Mouse (Mus musculus): ENCODE results near the gene 3110001I22Rik.
"Not testable (repeated sequence)": the region's sequence is repeated elsewhere in the genome, so short reads cannot be mapped to it uniquely, and the experiment has no call there.

3110001I22Rik gene

DNA sequence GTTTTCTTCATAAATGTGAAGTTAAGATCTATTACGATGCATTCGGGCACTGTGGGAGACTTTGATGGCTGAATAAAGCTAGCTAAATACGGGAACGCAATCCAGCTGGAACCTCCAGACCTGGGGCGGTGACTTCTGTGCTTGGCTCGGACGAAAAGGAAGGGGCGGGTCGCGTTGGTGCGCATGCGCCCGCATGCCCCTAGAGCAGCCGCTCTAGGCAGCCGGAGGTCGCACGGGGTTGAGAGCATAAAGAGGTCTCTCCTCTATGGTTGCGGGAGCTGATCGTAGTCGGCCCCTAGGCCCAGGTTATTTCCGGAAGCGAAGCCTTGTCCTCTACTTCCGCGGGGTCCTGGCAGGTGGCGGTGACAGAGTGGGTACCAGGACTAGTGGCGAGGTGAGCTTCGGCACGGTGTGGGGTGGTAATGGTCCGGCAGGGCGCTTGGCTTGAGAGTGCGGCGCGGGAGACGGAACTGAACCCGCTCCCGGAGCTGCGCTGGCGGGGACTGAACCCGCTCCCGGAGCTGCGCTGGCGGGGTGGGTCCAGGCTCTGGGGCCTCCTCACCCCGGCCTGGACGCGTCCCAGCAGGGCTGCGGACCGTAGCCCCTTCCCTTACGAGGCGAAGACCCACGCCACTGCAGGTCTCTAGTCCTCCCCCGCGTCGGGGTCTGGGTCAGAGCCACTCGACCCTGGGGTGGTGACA, at the start of gene 3110001I22Rik, which contains the start of gene Bfar:
3110001I22Rik (plus strand) TSS at position 245 of the 701 bp plus-strand sequence.
Bfar (plus strand) TSS at position 174 of the 701 bp plus-strand sequence.
- peak; percentile 66 for DNase-seq (ENCODE audit: low spot score)

DNA sequence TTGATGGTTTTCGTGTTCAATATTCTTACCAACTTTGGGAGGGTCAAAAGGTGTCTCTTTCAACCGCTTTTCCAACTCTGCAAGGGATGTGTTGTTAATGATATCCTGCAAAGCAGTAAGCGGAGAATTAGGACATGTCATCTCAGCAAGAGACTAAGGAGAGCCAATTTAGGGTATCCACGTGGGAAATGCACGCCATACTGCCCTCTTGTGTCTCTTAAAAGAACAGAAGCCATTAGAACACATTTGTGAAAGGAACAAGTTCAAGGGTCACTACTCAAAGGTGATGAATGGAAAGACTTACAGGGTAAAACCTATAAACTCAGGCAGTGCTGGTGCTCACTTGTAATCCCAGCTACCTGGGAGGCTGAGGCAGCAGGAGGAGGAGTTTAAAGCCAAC, 43.4 kb upstream of the 3110001I22Rik start:
- no peak for DNase-seq (ENCODE audit: low spot score)

DNA sequence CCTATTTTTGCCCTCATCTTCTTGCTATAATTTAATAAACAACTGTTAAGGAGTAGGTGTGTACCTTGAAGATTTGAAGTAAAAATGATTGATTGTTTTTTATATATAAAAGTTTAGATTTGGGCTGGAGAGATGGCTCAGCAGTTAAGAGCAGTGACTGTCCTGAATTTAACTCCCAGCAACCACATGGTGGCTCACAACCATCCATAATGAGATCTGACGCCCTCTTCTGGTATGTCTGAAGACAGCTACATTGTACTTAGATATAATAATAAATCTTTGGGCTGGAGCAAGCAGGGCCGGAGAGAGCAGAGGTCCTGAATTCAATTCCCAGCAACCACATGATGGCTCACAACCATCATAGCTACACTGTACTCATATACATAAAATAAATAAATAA, 33.5 kb upstream of the 3110001I22Rik start:
- DNase-seq (ENCODE audit: low spot score): not testable (repeated sequence)

DNA sequence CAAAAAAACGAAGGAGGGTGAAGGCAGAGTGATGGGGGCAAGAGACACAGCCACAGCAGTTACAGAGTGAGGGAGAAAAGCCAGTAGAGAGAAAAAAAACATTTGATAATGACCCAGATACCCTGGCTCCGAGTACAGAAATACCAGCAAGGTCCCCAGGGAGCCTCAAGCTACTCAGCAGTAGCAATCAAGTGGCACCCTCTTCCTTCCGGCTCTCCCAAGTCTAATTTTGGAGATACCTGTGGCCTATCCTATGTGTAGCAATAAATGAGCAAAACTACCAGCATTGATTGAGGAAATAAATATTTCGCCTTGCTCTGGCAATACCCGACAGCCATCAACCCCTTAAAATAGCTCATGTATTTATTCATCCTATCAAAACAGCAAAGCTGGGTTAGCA, 32.2 kb upstream of the 3110001I22Rik start:
- no peak for DNase-seq (ENCODE audit: low spot score)

DNA sequence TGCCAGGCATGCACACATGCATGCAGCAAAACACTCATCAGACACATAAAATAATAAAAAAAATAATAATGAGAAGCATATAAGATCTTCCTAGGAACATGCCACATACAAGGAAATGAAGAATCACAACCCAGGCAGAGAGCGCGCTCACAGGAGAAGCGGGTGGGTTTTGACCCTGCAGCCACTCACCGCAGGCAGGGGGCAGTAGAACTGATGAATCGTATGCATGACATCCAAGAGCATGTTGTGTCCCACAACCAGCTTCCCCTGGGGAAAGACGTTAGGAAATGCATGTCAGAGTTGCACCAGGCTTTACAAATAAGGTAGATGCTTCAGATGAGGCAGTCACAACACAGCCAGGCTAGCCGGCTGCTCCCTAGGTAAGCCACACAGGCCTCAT, 31.7 kb upstream of the 3110001I22Rik start:
- no peak for DNase-seq (ENCODE audit: low spot score)

DNA sequence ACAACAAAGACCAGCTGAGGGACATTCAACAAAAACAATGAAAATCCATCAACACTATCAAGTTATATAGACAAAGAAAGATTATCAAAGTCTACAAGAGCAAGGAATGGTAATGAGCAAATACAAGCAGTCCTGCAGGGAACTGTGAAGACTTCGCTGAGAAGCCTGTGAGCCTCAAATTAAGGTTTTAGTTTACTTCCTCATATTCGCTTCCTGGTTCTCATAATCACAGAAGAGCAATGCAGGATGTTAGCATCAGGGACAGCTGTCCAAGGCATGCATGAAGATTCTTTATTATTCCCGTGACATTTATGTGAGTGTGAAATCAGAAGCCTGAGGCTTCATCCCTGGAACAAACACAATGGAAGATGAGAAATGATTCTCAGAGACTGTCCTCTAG, 27.3 kb upstream of the 3110001I22Rik start:
- DNase-seq (ENCODE audit: low spot score): no peak

DNA sequence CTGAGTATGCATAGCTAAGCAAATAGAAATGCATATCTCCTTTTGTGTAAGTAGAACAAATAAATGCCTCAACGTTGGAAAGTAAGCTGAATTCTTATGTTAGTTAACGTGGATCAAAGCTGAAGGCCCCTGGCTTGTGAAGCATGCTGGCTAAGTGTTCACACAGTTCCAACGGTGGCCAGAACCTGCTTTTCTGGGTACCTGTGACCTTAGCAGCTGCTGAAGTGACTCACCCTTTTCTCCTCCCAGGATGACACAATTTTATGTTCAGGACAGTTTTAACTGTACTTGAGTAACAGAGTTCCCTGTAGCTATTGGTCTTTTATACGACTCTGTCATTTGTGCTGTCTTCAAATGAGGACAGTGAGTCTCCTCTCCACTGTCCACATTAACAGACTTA, 25.8 kb upstream of the 3110001I22Rik start:
- no peak for DNase-seq (ENCODE audit: low spot score)

DNA sequence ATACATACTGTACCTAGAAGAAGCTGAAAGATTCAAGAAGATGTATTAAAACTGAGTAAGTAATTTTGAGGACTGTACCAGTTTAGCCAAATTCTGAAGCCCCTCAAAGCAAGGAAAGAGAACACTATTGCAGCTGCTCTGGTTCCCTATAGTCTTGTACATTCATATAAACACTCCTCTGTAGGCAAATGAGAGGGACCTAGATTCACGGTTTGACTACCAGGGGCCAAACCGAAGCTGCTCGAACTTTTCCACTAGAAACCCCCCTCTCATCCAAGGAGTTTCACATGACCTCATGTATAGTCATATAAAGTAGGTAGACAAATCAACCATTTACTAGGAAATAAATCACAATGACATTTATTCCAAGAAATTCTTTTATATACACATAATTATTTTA, 12.8 kb upstream of the 3110001I22Rik start:
- no peak for DNase-seq (ENCODE audit: low spot score)

DNA sequence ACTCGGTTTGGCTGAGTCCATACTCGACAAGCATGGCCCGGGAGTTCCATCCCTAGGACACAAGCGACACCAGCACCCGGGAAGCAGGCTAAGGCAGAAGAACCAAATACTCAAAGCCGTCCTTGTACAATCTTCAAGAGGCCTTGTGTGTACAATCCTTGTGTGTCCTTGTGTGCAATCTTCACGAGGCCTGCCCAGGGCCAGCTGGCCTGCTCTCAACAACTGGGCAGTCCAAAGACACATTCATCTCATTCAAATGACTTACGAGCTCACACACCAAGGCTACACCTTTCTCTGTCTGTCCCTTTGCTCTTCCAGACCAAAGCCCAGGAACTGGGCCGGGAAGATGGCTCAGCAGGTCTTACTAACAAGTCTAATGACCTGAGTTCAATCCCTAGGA, 11.0 kb upstream of the 3110001I22Rik start:
- no peak for DNase-seq (ENCODE audit: low spot score)

DNA sequence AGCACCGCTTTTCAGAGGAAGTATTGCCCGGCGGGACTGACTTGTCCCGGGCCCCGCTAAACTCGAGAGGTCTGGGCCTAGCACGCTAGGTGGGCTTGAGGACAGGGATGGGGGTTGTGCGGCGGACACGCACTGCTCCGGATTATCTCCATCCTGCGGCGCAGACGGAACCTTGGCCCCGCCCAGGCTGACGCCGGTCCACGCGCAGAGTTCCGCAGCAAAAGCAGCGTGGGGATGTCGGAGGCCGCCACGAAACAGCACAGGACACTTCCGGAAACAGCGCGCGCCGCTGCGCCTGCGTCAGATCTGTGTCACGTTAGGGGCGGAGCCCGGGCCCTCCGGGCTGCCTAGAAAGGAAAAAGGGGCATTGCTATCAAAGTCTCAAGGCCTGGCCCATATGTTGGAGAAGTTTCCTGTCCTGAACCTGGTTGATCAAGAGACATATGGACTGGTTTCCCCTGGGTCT, 3.8 kb upstream of the 3110001I22Rik start, which contains the start of gene Parn:
Parn (minus strand) TSS at position 293 of the 466 bp plus-strand sequence.
- DNase-seq (ENCODE audit: low spot score): peak; percentile 73

DNA sequence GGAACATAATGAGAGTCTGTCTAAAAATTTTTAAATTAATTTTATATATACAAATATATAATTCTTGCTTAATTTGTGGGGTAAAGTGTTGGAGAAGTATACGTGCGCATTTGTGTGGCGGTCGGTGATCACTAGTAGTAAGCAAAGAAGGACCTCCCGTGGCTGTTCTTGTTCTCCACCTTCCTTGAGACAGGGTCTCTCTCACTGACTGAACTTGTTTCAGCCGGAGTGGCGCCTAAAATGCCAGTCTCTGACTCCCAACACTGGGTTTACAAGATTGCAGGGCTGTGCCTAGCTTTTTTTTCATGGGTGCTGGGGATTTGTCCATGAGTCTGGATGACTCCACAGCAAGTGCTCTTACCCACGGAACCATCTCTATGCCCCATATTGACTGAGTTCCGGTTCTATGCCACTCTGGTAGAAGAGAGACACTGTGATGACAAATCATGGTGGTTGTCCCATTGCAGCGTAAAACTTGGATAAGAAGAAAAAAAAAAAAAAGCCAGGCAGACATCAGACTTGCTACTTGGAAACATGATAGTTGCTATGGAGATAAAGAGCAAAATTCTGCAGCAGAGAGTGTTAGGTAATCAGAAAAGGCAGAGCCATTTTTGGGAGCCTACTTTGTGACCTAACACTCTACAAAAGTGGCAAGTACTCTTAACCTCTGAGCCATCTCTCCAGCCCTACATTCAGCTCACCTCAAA, 3.2 kb upstream of the 3110001I22Rik start:
- no peak for DNase-seq (ENCODE audit: low spot score)

DNA sequence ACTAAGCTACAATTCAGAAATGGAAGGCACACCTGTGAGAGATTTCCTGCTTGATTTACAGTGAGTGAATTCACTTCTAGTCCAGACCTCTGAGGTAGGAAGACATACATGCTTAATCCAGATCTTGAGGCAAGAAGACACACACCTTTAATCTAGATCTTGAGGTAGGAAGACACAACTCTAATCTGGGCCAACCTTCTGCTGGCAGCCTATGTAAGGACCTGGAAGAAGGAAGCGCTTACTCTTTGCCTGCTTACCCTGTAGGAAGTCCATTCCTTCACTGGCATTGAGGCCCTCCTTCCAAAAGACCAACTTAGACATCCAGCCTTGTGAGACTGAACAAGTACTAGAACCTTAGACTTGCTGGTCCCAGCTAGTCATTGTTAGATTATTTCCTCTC, 2.4 kb upstream of the 3110001I22Rik start:
- DNase-seq (ENCODE audit: low spot score): no peak

DNA sequence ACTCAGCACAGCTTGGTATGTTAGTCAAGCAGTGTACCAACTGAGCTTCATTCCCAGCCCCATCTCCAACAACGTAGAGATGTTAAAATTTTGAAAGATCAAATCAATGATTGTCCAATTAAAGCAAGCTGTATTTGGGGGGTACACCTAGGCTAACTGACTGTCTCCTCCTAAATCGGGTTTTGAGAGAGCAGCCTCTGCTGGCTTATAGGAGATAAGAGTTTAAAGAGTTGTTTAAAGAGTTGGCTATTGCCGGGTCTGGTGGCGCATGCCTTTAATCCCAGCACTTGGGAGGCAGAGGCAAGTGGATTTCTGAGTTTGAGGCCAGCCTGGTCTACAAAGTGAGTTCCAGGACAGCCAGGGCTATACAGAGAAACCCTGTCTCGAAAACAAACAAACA, 833 bp upstream of the 3110001I22Rik start:
- DNase-seq (ENCODE audit: low spot score): not testable (repeated sequence)

DNA sequence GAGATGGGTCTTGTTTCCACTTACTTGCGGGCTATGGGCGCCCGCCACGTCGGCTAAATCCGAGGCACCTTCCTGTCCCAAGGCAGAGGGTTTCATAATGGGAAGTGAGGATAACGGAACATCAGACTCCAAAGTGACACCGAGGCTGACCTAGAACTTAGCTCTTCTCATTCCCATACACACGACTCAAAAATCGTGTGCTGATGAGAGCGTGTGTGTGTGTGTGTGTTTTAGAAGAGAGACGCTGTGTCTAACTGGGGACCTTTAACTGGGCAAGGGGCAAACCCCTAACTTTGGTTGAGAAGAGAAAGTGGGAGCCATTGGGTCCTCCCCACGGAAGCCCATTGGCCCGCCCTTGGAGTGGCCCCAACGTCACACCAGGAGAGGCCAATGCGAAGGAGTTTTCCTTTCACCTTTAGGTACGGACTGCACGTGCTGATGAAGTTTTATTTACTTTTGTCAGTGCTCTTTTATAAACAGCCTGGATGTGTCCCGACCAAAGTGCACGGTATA, 713 bp downstream of the 3110001I22Rik start:
- DNase-seq (ENCODE audit: low spot score): peak; percentile 21

DNA sequence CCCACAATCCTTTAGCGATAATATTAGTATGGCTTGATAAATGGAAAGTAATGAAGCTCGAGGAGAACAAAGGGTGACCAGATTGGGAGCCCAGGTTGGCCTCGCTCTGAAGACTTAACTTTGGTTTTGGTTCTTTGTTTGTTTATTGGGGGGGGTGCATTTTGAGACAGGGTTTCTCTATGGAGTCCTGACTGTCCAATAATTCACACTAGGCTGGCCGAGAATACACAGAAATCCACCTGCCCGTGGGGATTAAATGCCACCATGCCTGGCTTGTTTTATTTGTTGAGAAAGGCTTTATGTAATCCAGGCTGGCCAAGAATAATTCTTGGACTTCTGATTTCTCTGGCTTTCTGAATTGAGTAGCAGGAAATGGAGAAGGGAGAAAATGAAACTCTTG, 1.4 kb downstream of the 3110001I22Rik start:
- DNase-seq (ENCODE audit: low spot score): no peak

DNA sequence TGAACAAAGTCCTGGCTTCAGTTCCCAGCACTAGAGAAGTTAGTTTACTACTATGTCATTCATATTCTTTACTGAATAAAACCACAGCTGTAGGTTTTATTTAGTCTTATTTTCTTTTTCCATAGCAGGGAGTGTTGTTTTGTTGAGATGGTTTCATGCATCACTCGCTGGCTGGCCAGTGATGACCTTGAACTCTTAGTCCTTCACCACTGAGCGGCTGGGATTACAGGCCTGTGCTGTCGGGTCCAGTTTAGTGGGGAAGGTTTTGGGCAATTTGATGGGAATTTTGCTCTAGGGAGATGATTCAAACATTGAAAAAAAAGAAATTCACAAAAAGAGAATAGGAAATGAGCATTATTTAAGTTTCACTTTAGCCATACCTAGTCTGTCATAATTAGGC, 2.8 kb downstream of the 3110001I22Rik start:
- no peak for DNase-seq (ENCODE audit: low spot score)

DNA sequence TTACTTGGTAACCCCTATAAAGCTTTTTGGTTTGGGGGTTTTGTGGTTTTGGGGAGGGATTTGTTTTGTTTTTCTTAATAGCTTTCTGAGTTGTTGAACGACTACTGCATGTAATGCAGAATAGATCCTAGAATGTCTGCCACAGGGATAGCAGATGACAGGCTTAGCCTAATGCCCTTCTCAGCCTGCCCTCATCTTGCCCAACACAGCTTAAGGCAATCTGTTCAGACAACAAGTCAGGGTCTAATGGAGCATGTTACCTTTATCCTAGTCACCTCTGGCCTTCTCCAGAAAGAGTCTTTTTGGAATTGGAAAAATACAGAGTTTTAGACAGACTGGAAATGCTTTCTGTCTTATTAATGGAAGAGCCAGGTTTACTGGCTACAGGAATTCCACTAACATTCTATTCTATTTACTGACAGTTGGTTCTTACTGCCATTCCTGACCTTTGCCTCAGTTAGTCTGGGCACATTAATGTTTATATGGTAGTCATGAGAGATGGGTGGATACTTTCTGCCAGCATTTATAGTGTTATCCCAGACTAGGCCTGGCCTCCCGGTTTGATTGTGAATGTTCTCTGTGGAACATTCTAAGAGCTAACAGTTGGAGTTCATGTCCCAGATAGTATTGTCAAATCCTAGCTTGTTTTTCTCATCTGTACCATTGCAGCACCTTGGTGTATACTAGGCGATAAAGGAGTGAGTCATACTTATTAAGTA, 7.0 kb downstream of the 3110001I22Rik start:
- DNase-seq (ENCODE audit: low spot score): no peak

DNA sequence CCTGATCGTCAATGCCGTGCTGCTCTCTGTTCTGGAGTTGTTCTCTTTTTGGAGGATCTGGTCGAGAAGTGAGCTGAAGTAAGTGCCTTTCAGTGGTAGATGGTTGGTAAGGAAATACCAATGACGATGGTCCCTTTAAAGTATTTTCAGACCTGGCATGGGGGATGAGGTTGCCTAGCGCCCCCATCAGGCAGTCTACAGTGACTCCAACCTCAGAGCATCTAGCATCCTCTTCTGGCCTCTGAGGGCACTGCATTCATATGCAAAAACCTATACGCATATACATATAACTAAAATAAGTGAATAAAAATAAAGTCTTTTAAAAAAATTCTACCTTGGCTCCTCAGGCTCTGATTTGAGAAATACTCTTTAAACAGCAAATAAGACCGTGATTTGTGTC, 27.3 kb downstream of the 3110001I22Rik start:
- no peak for DNase-seq (ENCODE audit: low spot score)

DNA sequence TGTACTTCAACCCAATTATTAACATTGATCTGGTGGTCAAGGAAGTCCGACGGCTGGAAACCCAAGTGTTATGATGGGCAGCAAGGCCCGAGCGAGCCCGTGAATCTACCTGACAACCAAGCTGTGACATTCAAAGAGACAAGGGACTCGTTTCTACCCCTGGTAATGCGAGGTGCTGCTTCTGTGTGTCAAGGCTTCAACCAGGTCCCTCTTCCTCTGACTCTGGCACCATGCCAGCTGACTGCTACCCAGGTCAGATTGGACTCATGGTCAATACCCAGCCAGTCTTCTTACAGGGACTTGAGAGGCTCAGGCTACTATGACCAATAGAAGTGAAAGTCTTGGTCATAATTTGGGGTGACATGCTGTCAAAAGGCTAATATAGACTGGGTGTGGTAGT, 30.5 kb downstream of the 3110001I22Rik start:
- DNase-seq (ENCODE audit: low spot score): no peak

DNA sequence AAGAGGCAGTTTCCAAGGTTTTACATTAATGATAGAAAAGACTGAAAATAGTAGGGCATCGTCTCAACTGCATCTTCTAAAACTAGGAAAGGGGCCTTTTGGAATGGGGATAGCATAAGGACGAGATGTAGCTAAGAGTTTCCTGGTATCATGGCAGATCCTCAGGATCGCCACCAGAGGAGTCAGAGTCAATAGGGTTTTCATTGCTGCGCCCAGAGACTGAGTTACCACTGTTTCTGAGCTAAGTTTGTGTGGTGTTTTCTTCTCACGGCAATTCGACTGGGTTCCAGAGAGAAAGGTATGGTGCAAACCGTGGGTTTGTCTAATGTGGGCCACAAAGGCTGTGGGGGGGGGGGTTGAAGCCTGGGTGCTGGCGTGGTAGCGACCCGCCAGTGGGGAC, 32.9 kb downstream of the 3110001I22Rik start:
- no peak for DNase-seq (ENCODE audit: low spot score)

DNA sequence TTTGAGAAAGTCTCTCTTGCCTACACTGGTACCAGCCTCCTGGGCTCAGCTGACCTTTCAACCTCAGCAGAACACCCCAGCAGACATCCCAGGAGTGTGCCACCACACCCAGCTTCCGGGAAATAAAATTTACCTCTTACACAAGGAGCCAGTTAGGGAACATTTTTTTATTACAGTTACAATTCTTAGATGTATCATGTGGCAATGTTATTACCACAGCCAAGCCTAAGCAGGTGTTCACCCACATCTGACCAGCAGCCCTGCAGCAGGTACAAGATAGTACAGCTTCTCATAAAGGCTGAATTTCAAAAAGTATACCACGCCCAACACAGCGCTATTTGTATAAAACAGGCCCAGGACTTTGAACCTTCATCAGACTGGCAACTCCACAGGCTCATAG, 43.2 kb downstream of the 3110001I22Rik start:
- DNase-seq (ENCODE audit: low spot score): no peak

DNA sequence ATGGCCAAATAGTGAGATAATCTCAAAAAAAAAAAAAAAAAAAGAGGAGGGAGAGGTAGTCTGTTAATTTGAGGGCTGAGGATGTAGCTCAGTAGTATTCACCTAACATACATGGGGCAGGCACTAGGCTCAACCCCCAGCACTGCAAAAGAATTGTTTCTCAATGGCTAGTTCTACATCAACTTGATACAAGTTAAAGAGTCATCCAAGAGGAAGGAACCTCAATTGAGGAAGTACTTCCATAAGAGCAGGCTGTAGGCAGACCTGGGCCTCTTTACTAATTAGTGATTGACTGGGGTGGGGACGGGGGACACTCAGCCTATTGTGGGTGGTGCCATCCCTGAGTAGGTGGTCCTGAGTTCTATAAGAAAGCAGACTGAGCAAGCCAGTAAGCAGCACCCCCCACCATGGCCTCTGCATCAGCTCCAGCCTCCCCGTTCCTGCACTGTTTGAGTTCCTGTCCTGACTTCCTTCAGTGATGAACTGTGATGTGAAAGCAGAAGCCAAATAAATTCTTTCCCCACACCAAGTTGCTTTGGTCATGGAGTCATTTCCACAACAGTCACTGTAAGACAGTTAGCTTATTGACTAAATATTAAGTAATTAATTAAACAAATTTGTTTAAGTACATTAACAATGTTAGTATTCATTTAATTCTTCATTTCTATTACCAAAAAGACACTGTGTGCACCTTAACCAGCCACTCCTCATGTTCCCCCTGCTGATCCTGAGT, 45.3 kb downstream of the 3110001I22Rik start:
- DNase-seq (ENCODE audit: low spot score): no peak
